Mouse (Mus musculus): ENCODE measurements at regions not wholly inside any gene's neighbourhood (a gene's known extent, or its start where the extent isn't known, plus 50 kb on each side); places are given as distances from the start of the nearest gene placed in this dataset.

DNA sequence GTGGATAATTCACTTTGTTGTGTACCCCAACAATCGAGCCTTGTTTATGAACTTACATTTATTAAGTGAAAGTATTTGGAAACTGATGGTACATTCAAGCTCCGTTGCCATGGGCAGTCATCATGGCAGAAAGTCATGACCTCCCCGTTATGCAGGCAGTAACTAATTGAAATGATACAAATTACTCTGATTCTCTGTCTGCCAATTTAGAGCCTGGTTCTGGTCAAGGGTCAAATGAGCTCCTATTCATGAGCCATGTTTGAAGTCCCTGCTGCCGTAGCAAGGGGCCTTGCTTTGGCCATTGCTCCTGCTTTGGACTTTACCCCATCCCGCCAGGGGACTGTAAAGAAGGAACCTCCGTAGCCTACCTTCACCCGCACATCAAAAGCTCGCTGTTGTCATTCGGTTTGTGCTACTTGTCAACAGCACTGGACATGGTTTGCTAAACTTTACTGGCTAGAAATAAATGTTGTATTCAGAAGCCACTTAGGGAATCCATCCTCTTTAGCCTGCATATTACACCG lies 152.8 kb upstream of the Foxd3 start:
- no peak for DNase-seq (ENCODE audit: low spot score)

DNA sequence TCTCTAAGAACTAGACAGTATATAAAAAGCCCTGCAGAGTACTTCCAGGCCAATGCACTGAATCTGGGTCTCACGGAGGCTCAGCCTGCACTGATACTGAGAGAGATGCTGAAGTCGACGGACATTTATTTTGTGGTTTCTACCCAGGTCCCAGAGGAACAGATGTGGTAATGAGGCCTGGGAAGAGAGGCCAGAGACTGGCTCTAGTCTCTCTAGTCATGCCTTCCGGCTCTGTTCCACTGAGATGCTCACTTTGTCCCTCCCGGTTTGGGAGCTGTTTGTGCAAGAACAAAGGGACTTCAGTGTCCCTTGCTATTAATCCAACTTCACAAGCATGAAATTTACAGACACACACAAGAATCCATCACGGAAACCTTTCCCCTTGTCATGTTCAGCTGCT lies 144.1 kb upstream of the Foxd3 start:
- no peak for DNase-seq (ENCODE audit: low spot score)

DNA sequence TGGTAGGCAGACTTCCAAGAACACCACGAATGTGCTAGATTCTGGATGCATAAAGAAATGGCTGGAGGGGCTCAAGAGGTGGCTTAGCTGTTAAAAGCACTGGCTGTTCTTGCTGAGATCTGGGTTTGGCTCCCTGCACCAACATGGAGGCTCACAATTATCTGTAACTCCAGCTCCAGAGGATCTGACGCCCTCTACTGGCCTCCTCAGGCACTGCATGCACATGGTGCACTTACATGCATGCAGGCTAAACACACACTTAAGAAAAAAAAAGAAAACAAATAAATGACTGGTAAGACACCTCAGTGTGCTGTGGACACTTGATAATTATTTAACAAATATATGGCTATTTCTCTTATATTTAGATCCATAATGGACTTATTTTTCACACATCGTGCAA lies 139.2 kb upstream of the Foxd3 start:
- DNase-seq (ENCODE audit: low spot score) = no peak

DNA sequence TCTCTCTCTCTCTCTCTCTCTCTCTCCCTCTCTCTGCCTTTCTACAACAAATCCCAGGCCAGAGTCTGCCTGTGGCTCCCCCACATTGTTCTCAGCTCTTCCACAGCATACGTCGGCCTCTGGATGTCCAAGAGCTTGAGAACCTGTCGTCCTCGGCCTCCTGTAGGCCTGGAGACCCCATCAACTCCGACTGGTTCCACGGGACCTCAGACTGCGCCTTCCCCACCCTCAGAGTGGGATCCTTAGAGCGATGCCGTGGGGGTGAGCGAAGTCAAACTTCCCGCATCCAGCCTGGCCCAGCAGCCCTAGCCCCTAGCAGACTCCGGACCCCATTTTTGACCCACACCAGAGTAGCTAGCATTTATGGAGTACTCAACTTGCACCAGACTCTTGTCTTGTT lies 128.7 kb upstream of the Foxd3 start:
- no peak for DNase-seq (ENCODE audit: low spot score)

DNA sequence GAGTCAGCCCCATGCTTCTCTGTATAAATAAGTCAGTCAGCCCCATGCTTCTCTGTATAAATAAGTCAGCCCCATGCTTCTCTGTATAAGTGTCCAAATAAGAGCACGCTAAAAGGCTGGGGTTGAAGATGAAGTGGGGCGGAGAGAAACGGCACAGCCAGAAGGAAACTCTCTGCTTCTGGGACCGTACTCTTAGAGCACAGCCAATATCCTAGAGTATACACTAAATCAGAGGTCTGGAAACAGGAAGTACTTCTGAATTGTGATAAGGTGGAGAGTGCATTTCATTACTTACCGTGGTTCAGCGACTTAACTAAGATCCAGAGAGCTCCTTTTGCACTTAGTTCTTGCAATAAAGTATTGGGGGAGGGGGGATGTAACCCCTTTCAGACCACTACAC lies 112.1 kb upstream of the Foxd3 start:
- no peak for DNase-seq (ENCODE audit: low spot score)

DNA sequence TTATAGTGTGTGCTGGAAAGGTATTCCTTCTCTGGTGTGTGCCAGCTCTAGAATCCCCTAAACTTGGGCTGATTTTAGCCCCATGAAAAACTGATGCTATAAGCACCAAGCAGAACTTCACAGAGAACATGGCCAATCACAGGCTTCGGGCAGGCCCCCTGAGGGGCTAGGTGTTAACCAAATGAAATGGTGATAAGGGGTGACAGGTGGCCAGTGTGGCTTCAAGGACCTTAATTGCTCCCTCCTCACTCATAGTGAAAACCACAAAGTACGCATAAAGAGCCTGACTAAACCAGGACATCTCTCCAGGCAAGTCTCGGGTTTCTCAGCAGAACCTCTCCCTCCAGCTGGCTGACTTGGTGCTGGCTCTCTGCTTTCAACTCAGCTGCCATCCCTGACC lies 110.4 kb upstream of the Foxd3 start:
- no peak for DNase-seq (ENCODE audit: low spot score)

DNA sequence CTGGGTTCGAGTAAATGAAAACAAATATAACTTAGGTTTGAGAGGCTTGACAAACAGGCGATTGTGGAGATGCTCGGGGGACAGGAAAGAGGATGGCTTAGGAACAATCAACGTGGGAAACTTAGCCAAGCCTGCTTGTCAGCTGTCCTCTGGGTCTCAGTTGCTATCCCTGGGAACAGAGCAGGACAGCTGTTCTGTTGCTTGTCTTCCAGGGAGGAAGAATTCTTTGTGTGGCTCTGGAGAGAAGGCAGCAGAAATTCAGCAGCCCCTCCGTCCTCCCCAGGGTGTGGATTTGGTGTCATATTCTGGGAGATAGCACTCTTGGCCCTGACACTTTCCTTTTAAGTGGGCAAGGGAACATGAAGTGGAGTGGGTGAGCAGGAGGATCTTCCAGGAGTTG lies 98.1 kb upstream of the Foxd3 start:
- DNase-seq (ENCODE audit: low spot score) = no peak

DNA sequence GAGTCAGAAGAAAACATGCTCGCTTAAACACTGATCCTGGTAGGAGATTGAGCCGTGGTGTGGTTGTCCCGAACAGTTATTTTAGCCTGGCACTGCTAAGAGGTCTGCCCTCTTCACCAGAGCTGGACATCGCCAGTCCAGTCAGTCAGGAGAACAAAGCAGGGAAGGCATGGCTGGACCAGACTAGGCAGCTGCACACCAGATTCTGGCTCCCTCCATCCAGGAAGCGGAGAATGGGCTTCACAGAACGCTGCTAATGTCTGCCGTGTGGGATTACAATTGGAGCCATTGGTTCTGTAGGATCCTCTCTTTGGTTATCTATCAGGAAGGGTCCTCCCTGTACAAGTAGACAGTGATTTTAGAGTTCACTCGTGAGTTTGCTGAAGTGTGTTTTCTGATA lies 95.5 kb upstream of the Foxd3 start:
- no peak for DNase-seq (ENCODE audit: low spot score)

DNA sequence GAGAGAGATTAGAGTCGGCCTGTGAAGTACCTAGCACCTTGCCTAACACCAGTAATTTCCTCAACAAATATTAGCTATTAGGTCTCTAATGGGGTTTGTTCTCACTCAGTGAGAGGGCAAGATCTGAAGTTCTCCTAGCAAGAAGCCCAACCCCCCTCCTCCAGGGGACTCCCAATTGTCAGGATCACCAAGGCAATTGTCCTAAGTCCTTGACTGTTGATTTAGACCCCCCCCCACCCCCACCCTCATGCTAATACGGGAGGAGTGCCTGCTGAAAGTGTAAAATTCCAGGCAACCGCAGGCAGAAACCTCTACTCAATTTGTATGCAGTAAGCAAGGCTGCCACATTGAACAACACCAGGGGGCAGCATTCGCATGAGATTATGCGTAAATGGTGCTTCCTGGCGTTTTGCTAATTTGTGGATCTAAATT lies 94.6 kb upstream of the Foxd3 start:
- DNase-seq (ENCODE audit: low spot score) = no peak

DNA sequence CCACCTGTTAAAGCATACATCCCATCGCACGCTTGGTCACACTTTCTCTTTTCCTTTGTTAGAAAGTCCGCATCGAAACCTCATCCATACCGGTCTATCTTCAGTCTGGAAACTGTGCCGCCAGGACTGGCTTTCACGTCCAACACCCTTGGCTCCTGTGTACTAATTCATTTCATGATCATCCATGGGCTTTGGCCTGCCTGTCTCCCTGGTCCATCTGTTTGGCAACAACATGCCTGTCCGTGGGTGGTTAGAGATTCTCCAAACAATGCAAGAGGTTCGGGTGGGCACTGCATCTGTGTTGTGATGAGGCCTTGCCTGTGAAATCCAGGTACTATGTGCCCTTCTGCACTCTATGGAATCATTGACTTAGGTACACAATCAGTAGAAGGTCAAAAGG lies 90.7 kb upstream of the Foxd3 start:
- no peak for DNase-seq (ENCODE audit: low spot score)

DNA sequence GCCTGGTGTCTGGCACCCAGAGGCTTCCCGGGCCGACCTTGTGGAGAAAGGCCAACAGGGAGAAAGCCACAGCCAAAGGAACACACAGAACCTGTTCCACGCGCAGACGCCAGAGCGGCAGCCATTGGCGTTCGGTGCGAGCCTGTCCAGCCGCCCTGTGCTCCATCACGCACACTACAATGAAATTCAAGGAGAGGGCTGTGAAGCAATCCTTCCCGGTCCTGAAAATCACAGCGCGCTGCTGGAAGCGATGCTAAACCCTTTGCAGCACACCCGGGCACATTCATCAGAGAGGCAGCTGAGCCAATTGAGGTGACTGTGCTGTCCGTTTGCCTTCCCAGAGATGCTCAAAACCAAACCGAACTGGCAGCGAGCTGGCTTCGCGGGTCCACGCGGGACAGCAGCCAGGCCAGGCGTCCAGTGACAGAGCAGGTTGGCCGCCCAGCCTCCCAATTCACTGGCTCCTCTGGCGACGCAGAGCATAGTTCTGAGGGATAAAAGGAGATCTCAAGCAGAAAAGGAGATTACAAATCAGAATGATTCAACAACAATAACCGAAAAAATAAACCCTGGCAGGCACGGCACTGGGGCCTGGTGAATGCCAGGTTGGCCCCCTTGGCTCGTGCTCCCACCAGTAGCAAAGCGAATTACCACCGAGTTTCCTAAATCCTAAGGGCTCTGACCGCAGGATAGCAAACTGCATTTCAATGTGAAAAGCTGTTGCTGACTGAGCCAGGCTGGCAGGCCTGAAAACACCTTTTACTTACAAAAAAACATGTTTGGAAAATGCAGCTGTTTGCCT lies 83.1 kb upstream of the Foxd3 start:
- no peak for DNase-seq (ENCODE audit: low spot score)

DNA sequence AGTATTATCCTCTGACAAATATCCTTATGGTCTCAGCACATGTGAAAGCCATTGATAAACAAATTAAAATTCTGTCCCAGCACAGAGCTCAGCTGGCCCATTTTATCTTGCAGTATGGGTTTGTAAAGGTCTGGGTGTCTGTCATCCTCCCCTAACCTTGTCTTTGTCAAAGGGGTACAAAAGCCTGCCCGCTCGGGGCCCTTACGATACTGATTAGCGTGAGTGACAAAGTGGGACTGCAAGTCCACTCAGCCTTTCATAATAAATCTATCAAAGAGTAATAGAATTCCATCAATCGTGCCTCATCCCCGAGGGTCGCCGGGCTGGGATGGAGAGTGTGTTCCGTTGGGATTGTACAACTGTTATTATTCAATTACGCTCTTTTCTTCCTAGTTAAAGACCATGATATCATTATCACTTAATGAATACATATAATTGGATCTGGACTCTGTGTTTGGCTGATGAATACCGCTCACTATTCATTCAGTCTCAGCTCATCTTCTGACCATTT lies 82.0 kb upstream of the Foxd3 start:
- no peak for DNase-seq (ENCODE audit: low spot score)

DNA sequence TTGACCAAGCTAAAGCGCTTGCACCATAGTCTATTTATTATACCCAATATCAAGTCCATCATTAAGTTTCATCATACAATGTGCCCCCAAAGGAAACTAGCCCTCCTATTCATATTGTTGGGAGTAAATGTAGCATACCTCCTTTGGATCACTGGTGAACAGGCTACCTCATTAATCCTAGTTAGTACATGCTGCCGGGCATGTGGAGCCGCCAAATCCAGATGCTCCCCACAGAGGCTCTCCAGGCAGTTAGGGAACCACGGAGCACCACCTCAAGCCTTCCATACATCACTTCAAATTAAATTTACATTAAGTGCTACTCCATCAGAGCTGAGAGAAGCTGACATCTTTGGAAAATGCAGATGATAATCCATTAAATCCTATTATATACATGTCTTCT lies 81.1 kb upstream of the Foxd3 start:
- no peak for DNase-seq (ENCODE audit: low spot score)

DNA sequence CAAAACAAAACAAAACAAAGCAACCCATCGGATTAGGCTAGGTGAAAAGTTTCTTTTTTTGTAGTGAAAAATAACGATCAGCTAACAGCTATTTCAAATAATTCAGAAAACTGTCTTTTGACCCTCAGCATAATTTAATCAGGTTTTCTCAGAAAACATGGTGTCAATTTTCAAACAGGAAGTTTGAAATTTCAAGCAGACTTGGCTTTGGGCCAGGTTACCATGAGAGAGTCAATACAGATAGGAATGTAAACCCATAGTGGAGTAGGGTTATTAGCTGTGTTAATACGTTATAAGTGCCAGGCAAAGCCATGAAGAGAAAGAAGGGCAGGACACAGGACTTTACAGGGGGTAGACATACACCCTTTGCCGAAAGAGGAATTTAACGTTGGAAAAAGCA lies 58.3 kb upstream of the Foxd3 start:
- DNase-seq (ENCODE audit: low spot score) = no peak

DNA sequence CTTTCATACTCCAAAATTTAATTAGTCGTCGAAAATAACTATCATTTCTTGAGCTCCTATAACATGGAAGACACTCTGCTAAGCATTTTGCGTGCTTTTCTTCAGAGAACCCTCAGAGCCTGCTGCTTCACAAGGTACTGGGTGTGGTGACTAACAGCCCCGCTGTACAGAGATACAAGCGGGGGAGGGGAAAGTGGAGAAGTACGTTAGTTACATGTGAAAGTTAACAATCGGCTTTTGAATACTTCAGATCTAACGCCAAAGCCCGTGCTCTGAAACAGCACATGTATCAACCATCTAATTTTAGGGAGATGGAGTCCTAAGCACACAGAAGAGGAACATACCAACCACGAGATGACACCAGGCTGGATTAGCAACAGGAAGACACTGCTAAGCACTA lies 55.4 kb upstream of the Foxd3 start:
- DNase-seq (ENCODE audit: low spot score) = no peak

DNA sequence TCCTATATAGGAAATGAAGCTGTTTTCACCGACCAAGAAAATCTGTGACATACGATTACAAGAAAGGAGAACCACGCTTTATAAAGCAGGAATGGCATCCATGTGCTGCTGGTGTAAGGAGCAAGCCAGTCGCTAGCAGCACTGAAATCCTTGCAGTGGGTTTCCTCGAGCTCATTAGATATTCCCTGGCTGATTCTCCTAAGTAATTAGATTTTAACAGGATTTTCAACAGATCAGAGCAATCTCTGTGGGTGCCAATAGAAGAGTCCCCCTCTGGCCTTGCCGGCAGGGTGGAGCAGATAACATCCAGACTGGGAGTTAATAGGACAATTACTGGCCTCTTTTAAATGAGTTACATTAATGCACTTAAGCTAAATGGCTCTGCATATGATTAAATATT lies 54.6 kb upstream of the Foxd3 start:
- no peak for DNase-seq (ENCODE audit: low spot score)
